Mouse (Mus musculus): ENCODE results near the gene Zfp747.

DNA sequence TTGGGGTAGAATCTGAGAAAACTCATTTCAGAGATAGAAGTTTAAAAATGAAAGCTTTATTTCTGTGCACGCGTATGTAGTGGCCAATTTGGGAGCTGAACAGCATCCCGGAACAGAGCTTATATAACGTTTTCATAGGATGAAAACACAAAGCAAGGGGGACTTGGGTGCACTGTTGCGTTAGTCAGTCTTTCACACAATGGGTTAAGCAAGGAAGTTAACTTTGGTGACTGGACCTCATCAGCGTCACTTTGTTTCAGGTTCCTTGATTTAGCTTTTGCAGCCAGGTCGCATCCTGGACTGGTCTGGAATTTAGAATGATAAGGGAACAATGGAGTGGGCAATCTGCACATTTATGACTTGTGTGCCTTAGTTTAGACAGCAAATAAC is 18.1 kb upstream of the Zfp747 start:
- no peak for TF ChIP-seq CTCF (IDR thresholded peaks at IDR 0.05; ENCODE audit: control insufficient read depth, insufficient read depth, insufficient replicate concordance, low read depth, low read length)
- TF ChIP-seq POLR2A (IDR thresholded peaks at IDR 0.05; ENCODE audit: control insufficient read depth, low read depth, low read length): no peak

All from testis, adult 2 months (tissue).